Mouse (Mus musculus) ovary, postnatal 14 days (tissue): ENCODE data around the gene Gm14124.
A peak's percentile ranks its signal among the peaks of the same experiment; 100 is the strongest.
"Not testable (repeated sequence)": the region's sequence is repeated elsewhere in the genome, so short reads cannot be mapped to it uniquely, and the experiment has no call there.

Experiments used
- DNase-seq: peaks from one replicate; pipeline ENCODE4 v3.0.0; 2022; ENCODE audit warnings: low spot score

Gm14124 gene

GRCm38 (mm10) chr2:150257291-150257690 lies at the start of gene Gm14124:
Gene Gm14124 (plus strand): TSS chr2:150257517.
- not testable (repeated sequence) for DNase-seq

- DNase-seq = peak; percentile 44
Measured at GRCm38 (mm10) chr2:150217600-150218362, 39.5 kb upstream of the Gm14124 start, which contains the start of gene Zfp937. Gene Zfp937 (plus strand): TSS chr2:150218073.

GRCm38 (mm10) chr2:150218363-150218725 lies 39.0 kb upstream of the Gm14124 start:
- DNase-seq = not testable (repeated sequence)

- not testable (repeated sequence) for DNase-seq
Measured at GRCm38 (mm10) chr2:150223263-150223662, 34.1 kb upstream of the Gm14124 start.

- no peak for DNase-seq
Measured at GRCm38 (mm10) chr2:150243211-150243610, 14.1 kb upstream of the Gm14124 start.

- DNase-seq = not testable (repeated sequence)
Measured at GRCm38 (mm10) chr2:150255491-150255890, 1.8 kb upstream of the Gm14124 start, which contains the start of gene Gm21994. Gene Gm21994 (minus strand): TSS chr2:150255591.

GRCm38 (mm10) chr2:150256861-150257260 lies 456 bp upstream of the Gm14124 start:
- not testable (repeated sequence) for DNase-seq

GRCm38 (mm10) chr2:150293669-150294068 lies 36.4 kb downstream of the Gm14124 start:
- DNase-seq = no peak

GRCm38 (mm10) chr2:150299096-150299495 lies 41.8 kb downstream of the Gm14124 start:
- no peak for DNase-seq

- DNase-seq = no peak
Measured at GRCm38 (mm10) chr2:150307183-150307773, 50.0 kb downstream of the Gm14124 start.

- DNase-seq = peak; percentile 76
Measured at GRCm38 (mm10) chr2:150310952-150311884, 53.9 kb downstream of the Gm14124 start.

GRCm38 (mm10) chr2:150316140-150316539 lies 58.8 kb downstream of the Gm14124 start:
- no peak for DNase-seq

- DNase-seq = no peak
Measured at GRCm38 (mm10) chr2:150318973-150319372, 61.7 kb downstream of the Gm14124 start.
